Mouse (Mus musculus) liver, embryonic 14.5 days (tissue): ENCODE measurements around the gene Lhfpl3. TPM values are rescaled to one million over a fixed set of nuclear protein-coding genes. Genes with fewer than 3 reads are reported as not detected.

Experiments
- ATAC-seq: fragments of 200-750 bp; cut with Nextera tagmentation; 2 replicates; pipeline ENCODE4 v1.8.0; 2017; ENCODE audit warnings: moderate number of reproducible peaks, mild to moderate bottlenecking, moderate library complexity; ENCODE audit not compliant: insufficient read depth
- DNase-seq, 3 experiments: peaks; one replicate each; pipeline ENCODE4 v3.0.0-alpha.2; 2012 to 2013; ENCODE audit warnings: low read depth in 3 of 3, low spot score in 3 of 3
- H3K27ac ChIP-seq: fragments of 300-500 bp; sonication (generic); 2 replicates; pipeline ENCODE4 v1.5.1; 2014; ENCODE audit warnings: moderate library complexity, mild to moderate bottlenecking, control low read depth, inconsistent platforms
- H3K27me3 ChIP-seq: fragments of 300-500 bp; sonication (generic); 2 replicates; pipeline ENCODE4 v1.6.1; 2014; ENCODE audit warnings: mild to moderate bottlenecking, low read length, moderate library complexity; ENCODE audit not compliant: control insufficient read depth, insufficient read depth
- H3K36me3 ChIP-seq: fragments of 300-500 bp; sonication (generic); replicated peaks from 2 replicates; pipeline ENCODE4 v1.6.1; 2014; ENCODE audit warnings: low read depth; ENCODE audit not compliant: control insufficient read depth, insufficient read depth
- H3K4me1 ChIP-seq, 2 experiments: fragments of 200-500 bp in 1 of 2; fragments of 300-500 bp in 1 of 2; sonication (generic) in 1 of 2; replicated peaks; 2 replicates each; pipeline ENCODE4 v1.6.1; 2012 to 2014; ENCODE audit warnings: antibody characterized with exemption in 1 of 2, inconsistent platforms in 1 of 2, low read length in 1 of 2; ENCODE audit not compliant: control insufficient read depth in 2 of 2, insufficient read depth in 2 of 2
- H3K4me2 ChIP-seq: fragments of 300-500 bp; sonication (generic); 2 replicates; pipeline ENCODE4 v1.6.1; 2014; ENCODE audit warnings: low read depth, mild to moderate bottlenecking, control low read depth, moderate library complexity
- H3K4me3 ChIP-seq, 2 experiments: fragments of 200-500 bp in 1 of 2; fragments of 300-500 bp in 1 of 2; sonication (generic) in 1 of 2; 2 replicates each; pipeline ENCODE4 v1.5.1; 2012 to 2014; ENCODE audit warnings: low read depth in 2 of 2, low read length in 2 of 2, mild to moderate bottlenecking in 2 of 2, control low read depth in 1 of 2, inconsistent platforms in 1 of 2, moderate library complexity in 1 of 2; ENCODE audit not compliant: insufficient read depth in 1 of 2
- H3K9ac ChIP-seq: fragments of 300-500 bp; sonication (generic); replicated peaks from 2 replicates; pipeline ENCODE4 v1.6.1; 2014; ENCODE audit warnings: mild to moderate bottlenecking, control low read depth, moderate library complexity
- H3K9me3 ChIP-seq: fragments of 300-500 bp; sonication (generic); 2 replicates; pipeline ENCODE4 v1.6.1; 2016; ENCODE audit warnings: low read length, mixed read lengths; ENCODE audit not compliant: control insufficient read depth
- CTCF ChIP-seq: IDR thresholded peaks from 2 replicates; pipeline ENCODE4 v1.5.1; 2016; ENCODE audit warnings: antibody characterized with exemption, low read depth, control low read depth
- EP300 ChIP-seq: IDR thresholded peaks from 2 replicates; pipeline ENCODE4 v1.6.1; 2016; ENCODE audit warnings: antibody characterized with exemption, low read depth
- WGBS: fragments of 180-500 bp; shearing (Covaris S2); extraction: QIAGEN DNeasy Blood & Tissue Kit; methylation state at CpG from one replicate; pipeline ENCODE4 v1.1.7; 2014; ENCODE audit not compliant: insufficient replicate concordance; 5-methylcytosine and 5-hydroxymethylcytosine counted together
- polyA plus RNA-seq, 2 experiments: library from polyadenylated mRNA; depleted of rRNA in 1 of 2; stranded (reverse) in 1 of 2; unstranded in 1 of 2; fragments of >200 nt; fragmentation: Nextera tagmentation in 1 of 2; extraction: Ambion mirVana in 1 of 2; gene quantifications; 2 replicates each; pipeline versions ENCODE4 v1.2.1 to v1.2.3; 2012 to 2014

Gene Lhfpl3
- polyA plus RNA-seq, 2 experiments = 0.01 TPM; not detected in 1

GRCm38 (mm10) chr5:23249896-23250875 is 504.3 kb downstream of the Lhfpl3 start:
- Histone ChIP-seq H3K4me3 (no peak overlapping the region), H3K4me2 (no peak overlapping the region), H3K4me1 (no peaks in the 10 kb centered on the region; a peak in 1 of 4 replicates), H3K36me3 (no peaks in the 10 kb centered on the region), H3K27ac (no peak overlapping the region), H3K9me3 (no peaks in the 10 kb centered on the region), H3K9ac (no peak overlapping the region), H3K27me3 (no peaks in the 10 kb centered on the region)
- 40% methylated on average over 9 of the region's 9 CpGs for WGBS
- TF ChIP-seq CTCF = no peak
- no peak for TF ChIP-seq EP300
- ATAC-seq = no peak
- no peak for DNase-seq

GRCm38 (mm10) chr5:23251462-23252224 is 505.8 kb downstream of the Lhfpl3 start:
- no peak for ATAC-seq
- no peak for TF ChIP-seq EP300
- peak; percentile 65 for TF ChIP-seq CTCF
- H3K4me2 ChIP-seq = no peak overlapping the region

GRCm38 (mm10) chr5:23255816-23256418 is 510.1 kb downstream of the Lhfpl3 start:
- Histone ChIP-seq H3K9me3 (no peaks in the 10 kb centered on the region), H3K36me3 (no peaks in the 10 kb centered on the region), H3K27me3 (no peaks in the 10 kb centered on the region), H3K4me3 (no peak overlapping the region), H3K27ac (no peak overlapping the region), H3K4me2 (no peak overlapping the region), H3K9ac (no peak overlapping the region), H3K4me1 (no peaks in the 10 kb centered on the region; a peak in 1 of 4 replicates)
- DNase-seq = no peak
- 48% methylated on average over 3 of the region's 3 CpGs for WGBS
- ATAC-seq = no peak
- TF ChIP-seq EP300 (no peak), CTCF (no peak)

More at GRCm38 (mm10) chr5:23251462-23252224, 505.8 kb downstream of the Lhfpl3 start:
- Histone ChIP-seq H3K4me1 (no peaks in the 10 kb centered on the region; a peak in 1 of 4 replicates), H3K27ac (no peak overlapping the region), H3K9me3 (no peaks in the 10 kb centered on the region), H3K36me3 (no peaks in the 10 kb centered on the region), H3K9ac (no peak overlapping the region), H3K27me3 (no peaks in the 10 kb centered on the region), H3K4me3 (no peak overlapping the region)
- peak in 2 of 3 experiments; percentile 5 to 11 for DNase-seq
- WGBS = 11% methylated on average over 12 of the region's 12 CpGs

GRCm38 (mm10) chr5:23273309-23273708 is 527.5 kb downstream of the Lhfpl3 start:
- Histone ChIP-seq H3K4me3 (no peak overlapping the region), H3K9me3 (no peaks in the 10 kb centered on the region), H3K9ac (no peak overlapping the region), H3K4me2 (no peak overlapping the region), H3K27ac (no peak overlapping the region), H3K36me3 (no peaks in the 10 kb centered on the region), H3K27me3 (no peaks in the 10 kb centered on the region), H3K4me1 (no peaks in the 10 kb centered on the region)
- DNase-seq (no peak), ATAC-seq (no peak)
- TF ChIP-seq CTCF = no peak
- TF ChIP-seq EP300 = no peak
- 48% methylated on average over 3 of the region's 3 CpGs for WGBS
